Mouse (Mus musculus): ENCODE results near the gene Spsb2. TPM values are rescaled to one million over a fixed set of nuclear protein-coding genes. Genes with fewer than 3 reads are reported as not detected.
"Not testable (repeated sequence)": the region's sequence is repeated elsewhere in the genome, so short reads cannot be mapped to it uniquely, and the experiment has no call there.

Gene Spsb2
- total and polyA plus RNA-seq, 3 experiments = 1.9 to 10.9 (median 6.9) TPM

DNA sequence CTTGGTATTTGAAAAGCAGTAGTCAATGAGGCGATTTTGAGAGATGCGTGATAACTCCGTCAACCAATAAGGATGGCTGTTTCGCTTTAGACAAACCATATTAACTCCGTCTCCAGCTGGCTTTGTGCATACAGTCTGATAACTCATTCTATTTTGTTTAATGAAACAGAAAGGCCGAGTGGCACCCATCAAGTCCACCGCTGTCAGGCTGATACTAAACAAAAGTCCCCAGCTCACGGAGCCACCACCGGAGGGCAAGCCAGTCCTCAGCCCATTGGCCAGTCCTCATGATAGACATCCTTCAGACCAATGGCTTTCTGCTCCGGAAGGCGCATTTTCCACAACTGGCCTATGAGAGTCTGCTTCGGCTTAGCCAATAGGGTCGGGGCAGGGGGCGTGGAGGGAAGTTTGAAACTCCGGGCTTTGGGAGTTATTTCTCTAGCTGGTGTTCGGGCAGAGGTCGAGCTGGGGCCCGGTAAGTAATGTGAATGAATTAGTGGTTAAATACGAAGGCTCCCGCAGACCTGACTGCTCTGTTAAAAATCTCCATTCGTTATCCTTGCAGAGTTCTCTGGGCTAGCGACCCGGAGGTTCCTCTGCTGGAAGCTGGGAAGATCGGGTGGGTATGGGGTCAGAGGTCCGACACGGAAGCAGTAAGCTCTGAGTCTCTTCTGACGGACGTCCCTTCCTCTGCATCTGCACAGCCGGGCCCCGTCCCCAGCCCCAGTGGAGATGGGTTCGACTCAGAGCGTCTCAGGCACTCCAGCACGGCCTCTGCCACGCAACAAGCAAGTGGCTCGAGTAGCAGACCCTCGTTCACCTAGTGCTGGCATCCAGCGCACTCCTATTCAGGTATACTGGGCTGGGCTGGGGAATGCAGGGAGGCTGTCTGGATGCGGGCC, 21.6 kb downstream of the Spsb2 start:
- Histone ChIP-seq H3K27me3 (ENCODE audit: insufficient read depth, low read length) (no peaks in the 10 kb centered on the region), H3K4me1 (ENCODE audit: insufficient read depth, low read depth, low read length) (peaks cover 53% of the 10 kb centered on the region), H3K9me3 (replicated peaks) (no peaks in the 10 kb centered on the region), H3K36me3 (replicated peaks) (peaks cover 73% of the 10 kb centered on the region), H3K4me3 (ENCODE audit: low read depth, low read length) (peak overlapping the region; percentile 91)
- TF ChIP-seq CTCF (IDR thresholded peaks at IDR 0.05; ENCODE audit: low read depth, low read length) (no peak), GATA1 (IDR thresholded peaks at IDR 0.05; ENCODE audit: borderline replicate concordance, low read length) (no peak), POLR2AphosphoS5 (IDR thresholded peaks at IDR 0.05; ENCODE audit: insufficient replicate concordance, low read depth, low read length) (no peak), GATA2 (IDR thresholded peaks at IDR 0.05; ENCODE audit: borderline replicate concordance, low read depth, low read length) (no peak), TAL1 (conservative IDR thresholded peaks at IDR 0.05; ENCODE audit: low read depth, low read length) (no peak)
- peak; percentile 69 for ATAC-seq (ENCODE audit: extremely low read depth, insufficient number of reproducible peaks, low FRiP score, poor library complexity, severe bottlenecking)
- peak; percentile 100 for DNase-seq (ENCODE audit: low spot score)

DNA sequence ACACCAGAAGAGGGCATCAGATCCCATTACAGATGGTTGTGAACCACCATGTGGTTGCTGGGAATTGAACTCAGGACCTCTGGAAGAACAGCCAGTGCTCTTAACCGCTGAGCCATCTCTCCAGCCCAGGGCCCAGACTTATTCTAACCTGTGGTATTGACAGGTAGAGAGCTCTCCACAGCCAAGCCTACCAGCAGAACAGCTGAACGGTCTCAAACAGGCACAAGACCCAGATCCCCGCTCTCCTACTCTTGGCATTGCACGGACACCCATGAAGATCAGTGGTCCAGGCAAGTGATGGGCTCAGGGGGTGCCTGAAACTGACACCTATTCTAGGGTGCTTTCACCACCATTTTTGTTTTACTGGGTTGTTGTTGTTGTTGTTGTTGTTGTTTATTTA, 22.7 kb downstream of the Spsb2 start:
- not testable (repeated sequence) for H3K9me3 ChIP-seq (replicated peaks); DNase-seq (ENCODE audit: low spot score); ATAC-seq (ENCODE audit: extremely low read depth, insufficient number of reproducible peaks, low FRiP score, poor library complexity, severe bottlenecking); H3K27me3 ChIP-seq (ENCODE audit: insufficient read depth, low read length)
- H3K36me3 ChIP-seq (replicated peaks) = peaks cover 73% of the 10 kb centered on the region
- peak overlapping the region; percentile 54; the same call in 1 of the 2 replicates for H3K4me3 ChIP-seq (ENCODE audit: low read depth, low read length)
- peaks cover 52% of the 10 kb centered on the region for H3K4me1 ChIP-seq (ENCODE audit: insufficient read depth, low read depth, low read length)

DNA sequence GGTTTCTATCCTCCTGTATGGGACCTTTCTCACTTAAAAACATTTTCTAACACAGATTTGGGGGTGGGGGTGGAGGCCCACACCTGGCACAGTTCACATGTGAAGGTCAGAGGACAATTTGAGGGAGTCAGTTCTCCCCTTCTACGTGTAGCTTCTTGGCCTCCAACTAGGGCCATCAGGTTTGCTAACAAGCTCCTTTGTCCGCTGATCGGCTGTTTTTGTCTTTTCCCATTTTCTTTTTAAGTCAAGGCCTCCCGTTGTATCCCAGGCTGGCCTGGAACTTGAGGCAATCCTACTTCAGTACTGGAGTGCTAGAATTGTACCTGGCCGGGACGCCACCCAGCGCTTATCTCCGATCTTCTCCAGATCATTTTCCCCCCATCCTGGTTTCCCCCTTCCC, 23.2 kb downstream of the Spsb2 start:
- no peak overlapping the region for H3K4me3 ChIP-seq (ENCODE audit: low read depth, low read length)
- no peaks in the 10 kb centered on the region for H3K9me3 ChIP-seq (replicated peaks)
- TF ChIP-seq TAL1 (conservative IDR thresholded peaks at IDR 0.05; ENCODE audit: low read depth, low read length) = no peak
- no peak for TF ChIP-seq GATA2 (IDR thresholded peaks at IDR 0.05; ENCODE audit: borderline replicate concordance, low read depth, low read length)
- no peak for TF ChIP-seq POLR2AphosphoS5 (IDR thresholded peaks at IDR 0.05; ENCODE audit: insufficient replicate concordance, low read depth, low read length)
- TF ChIP-seq CTCF (IDR thresholded peaks at IDR 0.05; ENCODE audit: low read depth, low read length) = no peak
- TF ChIP-seq GATA1 (IDR thresholded peaks at IDR 0.05; ENCODE audit: borderline replicate concordance, low read length) = no peak
- H3K27me3 ChIP-seq (ENCODE audit: insufficient read depth, low read length) = no peaks in the 10 kb centered on the region
- no peak for ATAC-seq (ENCODE audit: extremely low read depth, insufficient number of reproducible peaks, low FRiP score, poor library complexity, severe bottlenecking)
- H3K36me3 ChIP-seq (replicated peaks) = peaks cover 73% of the 10 kb centered on the region
- peaks cover 50% of the 10 kb centered on the region for H3K4me1 ChIP-seq (ENCODE audit: insufficient read depth, low read depth, low read length)
- no peak for DNase-seq (ENCODE audit: low spot score)

DNA sequence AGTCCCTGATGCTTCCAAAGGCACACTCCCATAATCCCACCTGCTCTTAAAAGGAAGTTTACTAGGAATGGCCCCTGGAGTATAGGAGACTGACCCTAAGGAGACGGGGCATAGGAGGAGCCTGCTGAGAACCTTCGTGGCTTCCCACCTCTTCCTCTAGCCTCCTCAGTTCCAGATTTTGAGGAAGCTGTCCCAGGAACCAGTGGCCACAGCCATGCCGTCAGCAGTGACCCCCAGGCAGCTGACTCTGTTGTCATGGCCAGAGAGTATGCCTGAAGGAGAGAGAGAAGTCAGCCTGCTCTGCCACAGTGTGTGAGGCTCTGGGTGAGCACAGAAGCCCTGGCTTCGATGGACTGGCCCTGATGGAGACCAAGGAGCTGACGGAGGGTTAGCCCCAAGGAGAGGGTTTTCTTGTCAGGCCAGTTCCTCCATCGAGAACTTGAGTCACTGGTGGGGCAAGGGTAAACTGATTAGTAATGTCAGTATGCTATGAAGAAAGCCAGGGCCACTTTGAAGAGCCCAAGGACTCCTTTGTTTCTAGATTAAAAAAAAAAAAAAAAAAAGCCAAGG, 26.1 kb downstream of the Spsb2 start:
- Histone ChIP-seq H3K4me1 (ENCODE audit: insufficient read depth, low read depth, low read length) (peaks cover 40% of the 10 kb centered on the region), H3K27me3 (ENCODE audit: insufficient read depth, low read length) (peaks cover 16% of the 10 kb centered on the region), H3K9me3 (replicated peaks) (no peaks in the 10 kb centered on the region), H3K4me3 (ENCODE audit: low read depth, low read length) (no peak overlapping the region), H3K36me3 (replicated peaks) (peaks cover 63% of the 10 kb centered on the region)
- DNase-seq (ENCODE audit: low spot score) (no peak), ATAC-seq (ENCODE audit: extremely low read depth, insufficient number of reproducible peaks, low FRiP score, poor library complexity, severe bottlenecking) (no peak)
- TF ChIP-seq GATA2 (IDR thresholded peaks at IDR 0.05; ENCODE audit: borderline replicate concordance, low read depth, low read length) = no peak
- no peak for TF ChIP-seq TAL1 (conservative IDR thresholded peaks at IDR 0.05; ENCODE audit: low read depth, low read length)
- TF ChIP-seq CTCF (IDR thresholded peaks at IDR 0.05; ENCODE audit: low read depth, low read length) = no peak
- no peak for TF ChIP-seq POLR2AphosphoS5 (IDR thresholded peaks at IDR 0.05; ENCODE audit: insufficient replicate concordance, low read depth, low read length)

DNA sequence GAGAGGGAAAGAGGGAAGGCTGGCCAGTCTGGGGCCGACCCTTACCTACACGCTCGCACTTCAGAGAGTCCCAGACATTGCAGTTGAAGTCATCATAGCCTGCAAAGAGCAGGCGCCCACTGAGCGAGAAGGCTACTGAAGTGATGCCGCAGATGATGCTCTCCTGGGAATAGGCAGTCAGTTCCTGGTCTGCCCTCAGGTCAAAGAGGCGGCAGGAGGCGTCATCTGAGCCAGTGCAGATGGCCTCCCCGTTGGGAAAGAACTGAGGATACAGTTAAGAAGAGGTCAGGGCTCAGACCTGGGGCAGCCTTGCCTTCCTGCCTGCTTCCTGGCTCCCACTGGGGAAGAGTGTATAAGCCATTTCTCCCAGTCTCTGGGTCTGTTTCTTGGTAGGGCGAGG, 27.1 kb downstream of the Spsb2 start:
- ATAC-seq (ENCODE audit: extremely low read depth, insufficient number of reproducible peaks, low FRiP score, poor library complexity, severe bottlenecking) = no peak
- Histone ChIP-seq H3K27me3 (ENCODE audit: insufficient read depth, low read length) (peaks cover 25% of the 10 kb centered on the region), H3K36me3 (replicated peaks) (peaks cover 63% of the 10 kb centered on the region), H3K4me3 (ENCODE audit: low read depth, low read length) (no peak overlapping the region), H3K9me3 (replicated peaks) (no peaks in the 10 kb centered on the region), H3K4me1 (ENCODE audit: insufficient read depth, low read depth, low read length) (peaks cover 49% of the 10 kb centered on the region)
- TF ChIP-seq TAL1 (conservative IDR thresholded peaks at IDR 0.05; ENCODE audit: low read depth, low read length) (no peak), CTCF (IDR thresholded peaks at IDR 0.05; ENCODE audit: low read depth, low read length) (no peak), POLR2AphosphoS5 (IDR thresholded peaks at IDR 0.05; ENCODE audit: insufficient replicate concordance, low read depth, low read length) (no peak), GATA1 (IDR thresholded peaks at IDR 0.05; ENCODE audit: borderline replicate concordance, low read length) (no peak), GATA2 (IDR thresholded peaks at IDR 0.05; ENCODE audit: borderline replicate concordance, low read depth, low read length) (no peak)
- no peak for DNase-seq (ENCODE audit: low spot score)

DNA sequence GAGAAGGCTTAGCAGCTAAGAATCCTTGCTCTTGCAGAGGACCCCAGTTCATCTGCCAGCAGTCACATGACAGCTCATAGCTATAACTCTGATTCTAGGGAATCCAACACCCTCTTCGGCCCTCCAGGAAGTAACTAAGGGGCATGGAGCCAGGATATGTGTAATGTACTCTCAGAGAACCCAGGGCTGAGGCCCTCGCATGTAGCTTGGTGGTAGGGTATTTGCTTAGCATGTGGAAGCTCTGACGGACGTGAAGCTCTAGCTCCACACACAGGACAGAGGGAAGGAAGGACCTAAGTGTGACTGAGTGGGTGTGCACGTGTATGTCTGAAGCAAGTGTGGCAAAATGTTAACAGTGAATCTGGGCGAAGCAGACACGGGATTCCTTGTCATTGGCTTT, 27.9 kb downstream of the Spsb2 start:
- Histone ChIP-seq H3K27me3 (ENCODE audit: insufficient read depth, low read length) (peaks cover 28% of the 10 kb centered on the region), H3K9me3 (replicated peaks) (no peaks in the 10 kb centered on the region), H3K4me3 (ENCODE audit: low read depth, low read length) (no peak overlapping the region), H3K4me1 (ENCODE audit: insufficient read depth, low read depth, low read length) (peaks cover 48% of the 10 kb centered on the region), H3K36me3 (replicated peaks) (peaks cover 59% of the 10 kb centered on the region)
- TF ChIP-seq GATA1 (IDR thresholded peaks at IDR 0.05; ENCODE audit: borderline replicate concordance, low read length) (no peak), CTCF (IDR thresholded peaks at IDR 0.05; ENCODE audit: low read depth, low read length) (no peak), TAL1 (conservative IDR thresholded peaks at IDR 0.05; ENCODE audit: low read depth, low read length) (no peak), POLR2AphosphoS5 (IDR thresholded peaks at IDR 0.05; ENCODE audit: insufficient replicate concordance, low read depth, low read length) (no peak), GATA2 (IDR thresholded peaks at IDR 0.05; ENCODE audit: borderline replicate concordance, low read depth, low read length) (no peak)
- no peak for ATAC-seq (ENCODE audit: extremely low read depth, insufficient number of reproducible peaks, low FRiP score, poor library complexity, severe bottlenecking)
- no peak for DNase-seq (ENCODE audit: low spot score)
